Mouse (Mus musculus): Measurements from ENCODE around the gene Phgdh.

GRCm38 (mm10) chr3:98280204-98280932 is 59.4 kb downstream of the Phgdh start, which contains the start of gene Hmgcs2:
- TF ChIP-seq POLR2A (IDR thresholded peaks at IDR 0.05; ENCODE audit: insufficient read depth, low read length) (no peak), CTCF (IDR thresholded peaks at IDR 0.05; ENCODE audit: low read depth, low read length) (no peak)

All from ES-Bruce4 (cell line).